Mouse (Mus musculus) hindbrain, postnatal 0 days (tissue): ENCODE measurements around the gene Tbl1x. TPM values are rescaled to one million over a fixed set of nuclear protein-coding genes. Genes with fewer than 3 reads are reported as not detected.

ENCODE experiments used
- ATAC-seq: fragments of 200-750 bp; cut with Nextera tagmentation; 2 replicates; pipeline ENCODE4 v1.8.0; 2017; ENCODE audit warnings: mild to moderate bottlenecking, moderate TSS enrichment, moderate library complexity
- DNase-seq: peaks from one replicate; pipeline ENCODE4 v3.0.0-alpha.2; 2015; ENCODE audit warnings: low spot score
- H3K27ac ChIP-seq: fragments of 300-500 bp; sonication (generic); 2 replicates; pipeline ENCODE4 v1.5.1; 2014; ENCODE audit warnings: mild to moderate bottlenecking
- H3K27me3 ChIP-seq: fragments of 300-500 bp; sonication (generic); 2 replicates; pipeline ENCODE4 v1.6.1; 2014; ENCODE audit warnings: low read length, mixed read lengths; ENCODE audit not compliant: insufficient read depth
- H3K36me3 ChIP-seq: fragments of 300-500 bp; sonication (generic); 2 replicates; pipeline ENCODE4 v1.6.1; 2014; ENCODE audit warnings: low read length, mixed read lengths; ENCODE audit not compliant: insufficient read depth
- H3K4me1 ChIP-seq: fragments of 300-500 bp; sonication (generic); 2 replicates; pipeline ENCODE4 v1.6.1; 2014; ENCODE audit warnings: antibody characterized with exemption, low read length, mixed read lengths; ENCODE audit not compliant: insufficient read depth
- H3K4me2 ChIP-seq: fragments of 300-500 bp; sonication (generic); 2 replicates; pipeline ENCODE4 v1.6.1; 2014; ENCODE audit warnings: low read depth, mild to moderate bottlenecking, low read length, moderate library complexity, mixed read lengths
- H3K4me3 ChIP-seq: fragments of 300-500 bp; sonication (generic); 2 replicates; pipeline ENCODE4 v1.5.1; 2014; ENCODE audit warnings: low read length
- H3K9ac ChIP-seq: fragments of 300-500 bp; sonication (generic); replicated peaks from 2 replicates; pipeline ENCODE4 v1.6.1; 2014; ENCODE audit warnings: mild to moderate bottlenecking, low read length, moderate library complexity, mixed read lengths
- H3K9me3 ChIP-seq: fragments of 300-500 bp; sonication (generic); 2 replicates; pipeline ENCODE4 v1.6.1; 2016; ENCODE audit warnings: low read length, mixed read lengths
- CTCF ChIP-seq: IDR thresholded peaks from 2 replicates; pipeline ENCODE4 v1.5.1; 2016; ENCODE audit warnings: antibody characterized with exemption, control low read depth, low read depth
- WGBS: fragments of 180-500 bp; shearing (Covaris S2); extraction: QIAGEN DNeasy Blood & Tissue Kit; methylation state at CpG from one replicate; pipeline ENCODE4 v1.1.7; 2014; 5-methylcytosine and 5-hydroxymethylcytosine counted together
- polyA plus RNA-seq: library from polyadenylated mRNA; unstranded; fragments of >200 nt; fragmentation: Nextera tagmentation; extraction: Ambion mirVana; gene quantifications from 2 replicates; pipeline ENCODE4 v1.2.1, GENCODE M21; 2015
- total RNA-seq: library from RNA; depleted of rRNA; stranded (reverse); fragments of >200 nt; gene quantifications from 2 replicates; pipeline ENCODE4 v1.2.3, GENCODE M21; 2014

Tbl1x gene
- total and polyA plus RNA-seq, 2 experiments from 2014 or later = 33.4 to 46.7 TPM

DNA sequence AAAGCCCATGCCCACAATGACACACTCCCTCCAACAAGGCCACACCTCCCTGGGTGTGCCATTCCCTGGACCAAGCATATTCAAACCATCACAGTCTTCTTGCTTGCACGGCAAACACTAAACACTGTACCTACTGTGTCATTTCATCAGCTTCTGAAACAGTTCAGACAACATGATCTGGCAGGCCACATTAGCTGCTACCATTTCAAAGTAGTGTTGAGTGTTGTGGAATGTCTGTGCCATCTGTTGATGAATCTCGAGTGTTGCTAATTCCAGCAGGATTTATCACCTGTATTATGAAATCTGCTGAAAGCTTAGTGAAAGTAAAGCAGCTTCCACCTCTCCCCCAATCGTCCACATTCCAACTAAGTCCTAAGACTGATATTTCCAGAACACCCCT lies 41.3 kb downstream of the Tbl1x start:
- DNase-seq = no peak
- 70% methylated on average over 3 of the region's 3 CpGs for WGBS
- no peak for ATAC-seq
- H3K4me2 ChIP-seq = no peak overlapping the region
- no peaks in the 10 kb centered on the region for H3K9me3 ChIP-seq
- no peaks in the 10 kb centered on the region for H3K27me3 ChIP-seq
- no peak overlapping the region for H3K27ac ChIP-seq
- TF ChIP-seq CTCF = no peak
- no peak overlapping the region for H3K9ac ChIP-seq
- H3K36me3 ChIP-seq = no peaks in the 10 kb centered on the region
- H3K4me1 ChIP-seq = no peaks in the 10 kb centered on the region
- no peak overlapping the region for H3K4me3 ChIP-seq

DNA sequence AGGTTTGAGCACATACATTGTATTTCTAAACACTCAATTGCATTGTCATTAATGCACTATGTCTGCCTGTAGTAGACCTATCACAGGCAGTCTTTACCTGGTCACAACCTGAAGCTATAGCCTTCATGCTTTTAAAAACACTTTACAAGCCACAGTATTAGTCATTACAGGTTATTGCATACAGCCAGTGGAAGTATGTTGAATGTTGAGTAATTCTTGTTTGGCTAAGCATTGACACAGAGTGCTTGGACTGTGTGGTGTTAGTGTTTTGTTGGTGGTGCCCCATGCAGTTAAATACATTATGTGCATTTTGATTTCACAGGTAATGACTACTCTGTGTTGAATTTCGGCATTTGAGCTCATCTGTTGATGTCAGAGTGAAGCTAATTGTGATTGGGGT lies 45.2 kb downstream of the Tbl1x start:
- 64% methylated on average over 1 of the region's 1 CpGs for WGBS
- TF ChIP-seq CTCF = no peak

GRCm38 (mm10) chrX:77559199-77559881 lies 48.5 kb downstream of the Tbl1x start:
- Histone ChIP-seq H3K27me3 (no peaks in the 10 kb centered on the region), H3K4me3 (no peak overlapping the region), H3K4me2 (no peak overlapping the region), H3K36me3 (no peaks in the 10 kb centered on the region), H3K9me3 (no peaks in the 10 kb centered on the region), H3K27ac (no peak overlapping the region), H3K9ac (no peak overlapping the region), H3K4me1 (no peaks in the 10 kb centered on the region)
- DNase-seq (peak; percentile 62), ATAC-seq (0 out of 2 replicates have a peak, but pooled peaks have one; percentile 5)
- no peak for TF ChIP-seq CTCF

More for the DNA sequence above, 45.2 kb downstream of the Tbl1x start:
- ATAC-seq (no peak), DNase-seq (no peak)
- Histone ChIP-seq H3K27me3 (no peaks in the 10 kb centered on the region), H3K36me3 (no peaks in the 10 kb centered on the region), H3K9me3 (no peaks in the 10 kb centered on the region), H3K4me1 (no peaks in the 10 kb centered on the region), H3K4me2 (no peak overlapping the region), H3K4me3 (no peak overlapping the region), H3K27ac (no peak overlapping the region), H3K9ac (no peak overlapping the region)

GRCm38 (mm10) chrX:77563616-77564015 lies 52.8 kb downstream of the Tbl1x start:
- Histone ChIP-seq H3K4me3 (no peak overlapping the region), H3K36me3 (no peaks in the 10 kb centered on the region), H3K9me3 (no peaks in the 10 kb centered on the region), H3K27me3 (no peaks in the 10 kb centered on the region), H3K4me1 (no peaks in the 10 kb centered on the region), H3K27ac (no peak overlapping the region), H3K4me2 (no peak overlapping the region), H3K9ac (no peak overlapping the region)
- 77% methylated on average over 2 of the region's 2 CpGs for WGBS
- no peak for ATAC-seq
- DNase-seq = no peak
- no peak for TF ChIP-seq CTCF

- H3K4me2 ChIP-seq = no peak overlapping the region
- no peak overlapping the region for H3K9ac ChIP-seq
- TF ChIP-seq CTCF = no peak
- no peaks in the 10 kb centered on the region for H3K27me3 ChIP-seq
- H3K36me3 ChIP-seq = no peaks in the 10 kb centered on the region
- H3K4me3 ChIP-seq = no peak overlapping the region
- H3K27ac ChIP-seq = no peak overlapping the region
- no peak for DNase-seq
- ATAC-seq = no peak
- no peaks in the 10 kb centered on the region for H3K4me1 ChIP-seq
- 97% methylated on average over 1 of the region's 1 CpGs for WGBS
- H3K9me3 ChIP-seq = no peaks in the 10 kb centered on the region
Observed at GRCm38 (mm10) chrX:77566739-77567138, 55.9 kb downstream of the Tbl1x start.

DNA sequence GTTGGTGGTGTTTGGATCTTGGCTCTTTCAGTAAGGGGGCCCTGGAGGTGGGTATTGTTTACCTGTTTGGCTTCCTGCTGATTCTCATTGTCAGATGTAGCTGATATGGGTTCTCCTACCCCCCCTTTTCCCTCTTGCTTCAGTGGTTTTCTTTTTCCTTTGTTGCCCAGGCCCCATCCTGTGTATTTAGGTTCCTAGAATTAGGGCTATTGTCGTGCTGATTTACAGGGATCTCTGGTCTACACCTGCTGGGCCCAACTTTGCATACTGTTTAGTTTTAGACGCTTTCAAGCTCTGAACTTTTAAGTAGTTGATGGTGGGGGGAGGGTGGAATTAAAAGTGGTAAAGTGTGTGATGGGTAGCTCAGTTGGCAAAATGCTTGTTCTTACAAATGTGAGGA lies 57.2 kb downstream of the Tbl1x start:
- Histone ChIP-seq H3K9me3 (no peaks in the 10 kb centered on the region), H3K4me1 (no peaks in the 10 kb centered on the region), H3K36me3 (no peaks in the 10 kb centered on the region), H3K27me3 (no peaks in the 10 kb centered on the region), H3K9ac (no peak overlapping the region), H3K4me3 (no peak overlapping the region), H3K27ac (no peak overlapping the region), H3K4me2 (no peak overlapping the region)
- DNase-seq (no peak), ATAC-seq (no peak)
- no peak for TF ChIP-seq CTCF
- WGBS = 22% methylated on average over 2 of the region's 2 CpGs

- DNase-seq = no peak
- no peaks in the 10 kb centered on the region for H3K27me3 ChIP-seq
- H3K4me3 ChIP-seq = no peak overlapping the region
- H3K4me2 ChIP-seq = no peak overlapping the region
- TF ChIP-seq CTCF = no peak
- H3K9me3 ChIP-seq = no peaks in the 10 kb centered on the region
- H3K9ac ChIP-seq = no peak overlapping the region
- H3K36me3 ChIP-seq = no peaks in the 10 kb centered on the region
- no peaks in the 10 kb centered on the region for H3K4me1 ChIP-seq
- WGBS = 69% methylated on average over 1 of the region's 1 CpGs
- H3K27ac ChIP-seq = no peak overlapping the region
- no peak for ATAC-seq
Observed at GRCm38 (mm10) chrX:77573743-77574142, 62.9 kb downstream of the Tbl1x start.
